Mouse (Mus musculus): ENCODE data around the gene Krtap16-1.

Krtap16-1 gene

DNA sequence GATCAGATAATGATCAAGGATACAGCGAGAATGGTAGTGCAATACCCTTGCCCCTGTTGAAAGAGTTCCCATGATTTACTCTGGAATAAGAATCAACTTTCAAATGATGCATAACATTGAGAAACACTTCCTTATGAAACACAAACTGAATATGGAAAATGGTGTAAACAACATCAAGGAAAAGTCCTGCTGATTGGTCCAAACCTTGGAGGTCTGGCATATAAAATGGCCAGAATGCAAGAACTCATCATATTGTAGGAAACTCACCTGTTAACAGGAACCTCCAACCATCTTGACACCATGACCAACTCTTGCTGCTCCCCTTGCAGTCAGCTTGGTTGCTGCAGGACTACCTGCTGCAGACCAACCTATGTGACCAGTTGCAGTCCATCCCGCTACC is 38.2 kb downstream of the Krtap16-1 start, which contains the start of gene Krtap9-5:
TSS of gene Krtap9-5 (plus strand) at position 301 of the 400 bp plus-strand sequence.
- no peak for DNase-seq

DNA sequence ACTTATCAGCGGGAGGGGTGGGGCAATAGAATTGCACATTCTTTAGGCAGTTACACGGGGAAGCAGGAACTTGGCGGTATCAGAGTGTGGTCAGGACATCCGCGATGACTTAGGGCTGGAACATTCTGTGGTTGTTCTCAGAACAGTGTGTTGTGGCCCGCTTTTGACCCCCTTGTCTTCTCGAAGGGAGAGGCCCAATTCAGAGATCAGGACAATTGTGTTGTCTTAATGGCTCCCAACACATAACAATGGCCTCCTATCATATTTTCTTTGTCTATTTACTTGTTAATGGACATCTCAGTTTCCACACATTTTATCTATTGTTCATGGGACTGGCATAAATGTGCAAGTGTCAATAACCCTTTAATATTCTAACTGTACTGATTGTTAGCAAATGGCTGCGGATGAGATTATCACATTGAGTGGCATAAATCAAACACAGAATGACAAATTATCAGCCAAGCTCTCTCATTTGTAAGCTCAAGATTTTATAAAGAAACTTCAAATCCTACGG is 48.6 kb downstream of the Krtap16-1 start:
- DNase-seq = no peak

- DNase-seq = no peak
Observed at GRCm38 (mm10) chr11:99935991-99936390, 50.4 kb downstream of the Krtap16-1 start, which contains the start of gene Krtap31-2. Krtap31-2 (plus strand) TSS chr11:99936291.

Measured in kidney, postnatal 10 days (tissue).